Mouse (Mus musculus) T-helper 1 cell (primary cell): Measurements from ENCODE around the gene Tanc1.

ENCODE experiments used
- in situ Hi-C: fragments of 300-600 bp; cut with MboI, MseI; formaldehyde crosslinking; loops from one replicate; pipeline ENCODE4 v1.15.1; 2025; ENCODE audit warnings: high pct_unique_total_duplicates

The Tanc1 gene

GRCm38 (mm10) chr2:59788704-59789500 is 177.1 kb downstream of the Tanc1 start:
- in situ Hi-C loops = no loop called here

GRCm38 (mm10) chr2:59791596-59791995 is 179.8 kb downstream of the Tanc1 start:
- in situ Hi-C loops = no loop called here

GRCm38 (mm10) chr2:59793337-59793736 is 181.5 kb downstream of the Tanc1 start:
- in situ Hi-C loops = no loop called here

- in situ Hi-C loops = no loop called here
Observed at GRCm38 (mm10) chr2:59794838-59795237, 183.0 kb downstream of the Tanc1 start.

GRCm38 (mm10) chr2:59798934-59799532 is 187.2 kb downstream of the Tanc1 start:
- in situ Hi-C loops = no loop called here

GRCm38 (mm10) chr2:59799572-59799971 is 187.7 kb downstream of the Tanc1 start:
- in situ Hi-C loops = no loop called here

GRCm38 (mm10) chr2:59800481-59801266 is 188.8 kb downstream of the Tanc1 start:
- in situ Hi-C loops = no loop called here

- in situ Hi-C loops = no loop called here
Observed at GRCm38 (mm10) chr2:59802722-59803387, 191.0 kb downstream of the Tanc1 start.

GRCm38 (mm10) chr2:59805595-59805994 is 193.8 kb downstream of the Tanc1 start:
- in situ Hi-C loops = no loop called here

GRCm38 (mm10) chr2:59806038-59806437 is 194.2 kb downstream of the Tanc1 start:
- in situ Hi-C loops = no loop called here

GRCm38 (mm10) chr2:59808608-59809007 is 196.8 kb downstream of the Tanc1 start:
- in situ Hi-C loops = no loop called here

- in situ Hi-C loops = no loop called here
Observed at GRCm38 (mm10) chr2:59810039-59810438, 198.2 kb downstream of the Tanc1 start.

- in situ Hi-C loops = no loop called here
Observed at GRCm38 (mm10) chr2:59811247-59811646, 199.4 kb downstream of the Tanc1 start.

GRCm38 (mm10) chr2:59812641-59813040 is 200.8 kb downstream of the Tanc1 start:
- in situ Hi-C loops = no loop called here

- in situ Hi-C loops = no loop called here
Observed at GRCm38 (mm10) chr2:59813457-59813856, 201.6 kb downstream of the Tanc1 start.

GRCm38 (mm10) chr2:59814997-59815396 is 203.2 kb downstream of the Tanc1 start:
- in situ Hi-C loops = no loop called here

GRCm38 (mm10) chr2:59818663-59819062 is 206.8 kb downstream of the Tanc1 start:
- in situ Hi-C loops = no loop called here

GRCm38 (mm10) chr2:59819415-59819814 is 207.6 kb downstream of the Tanc1 start:
- in situ Hi-C loops = no loop called here

- in situ Hi-C loops = no loop called here
Observed at GRCm38 (mm10) chr2:59820088-59820487, 208.2 kb downstream of the Tanc1 start.

- in situ Hi-C loops = no loop called here
Observed at GRCm38 (mm10) chr2:59821044-59821443, 209.2 kb downstream of the Tanc1 start.

GRCm38 (mm10) chr2:59824289-59824688 is 212.4 kb downstream of the Tanc1 start:
- in situ Hi-C loops = no loop called here

GRCm38 (mm10) chr2:59825380-59825779 is 213.5 kb downstream of the Tanc1 start:
- in situ Hi-C loops = no loop called here
